Mouse (Mus musculus) CH12.LX (cell line): ENCODE results near the gene Chrnb1. TPM values are rescaled to one million over a fixed set of nuclear protein-coding genes. Genes with fewer than 3 reads are reported as not detected.

Experiments
- DNase-seq: peaks from one replicate; pipeline ENCODE4 v3.0.0-alpha.2; 2013; ENCODE audit errors: extremely low read depth
- H3K27ac ChIP-seq: 2 replicates; pipeline ENCODE4 v1.5.1; 2012; ENCODE audit warnings: low read depth, mild to moderate bottlenecking, control low read depth, moderate library complexity; ENCODE audit not compliant: insufficient read depth
- H3K27me3 ChIP-seq: replicated peaks from 2 replicates; pipeline ENCODE3; 2012; ENCODE audit warnings: inconsistent platforms
- H3K36me3 ChIP-seq, 2 experiments: replicated peaks in 1 of 2; 2 replicates each; pipeline versions ENCODE3 to v1.6.1; 2012; ENCODE audit warnings: inconsistent platforms in 1 of 2, low read length in 1 of 2, mild to moderate bottlenecking in 1 of 2, mixed read lengths in 1 of 2, moderate library complexity in 1 of 2; ENCODE audit not compliant: control insufficient read depth in 1 of 2, insufficient read depth in 1 of 2
- H3K4me1 ChIP-seq, 2 experiments: 2 replicates each; pipeline ENCODE4 v1.6.1; 2012; ENCODE audit warnings: inconsistent platforms in 1 of 2, moderate library complexity in 1 of 2; ENCODE audit not compliant: insufficient read depth in 2 of 2, control insufficient read depth in 1 of 2
- H3K4me2 ChIP-seq: 2 replicates; pipeline ENCODE4 v1.6.1; 2012; ENCODE audit warnings: low read depth, mild to moderate bottlenecking, control low read depth; ENCODE audit not compliant: poor library complexity, insufficient read depth, severe bottlenecking
- H3K4me3 ChIP-seq, 3 experiments: fragments of 150-350 bp in 1 of 3; sonication (generic) in 1 of 3; replicated peaks in 1 of 3; 2 replicates each; pipeline versions ENCODE3 to v1.5.1; 2011 to 2012; ENCODE audit warnings: low read depth in 2 of 3, low read length in 2 of 3, mild to moderate bottlenecking in 2 of 3, moderate library complexity in 2 of 3, control low read depth in 1 of 3, improper control_type of control experiment in 1 of 3, inconsistent platforms in 1 of 3, mixed read lengths in 1 of 3; ENCODE audit not compliant: poor library complexity in 1 of 3
- H3K79me2 ChIP-seq: replicated peaks from 2 replicates; pipeline ENCODE4 v1.6.1; 2012; ENCODE audit warnings: mild to moderate bottlenecking, moderate library complexity; ENCODE audit not compliant: control insufficient read depth, poor library complexity, insufficient read depth, severe bottlenecking; ENCODE audit errors: extremely low read depth
- H3K9ac ChIP-seq: 2 replicates; pipeline ENCODE4 v1.6.1; 2012; ENCODE audit warnings: low read depth, mild to moderate bottlenecking, control low read depth, moderate library complexity; ENCODE audit not compliant: insufficient read depth
- H3K9me3 ChIP-seq: replicated peaks from 2 replicates; pipeline ENCODE3; 2012; ENCODE audit warnings: low read length, inconsistent platforms, mixed read lengths
- BHLHE40 ChIP-seq: IDR thresholded peaks from 2 replicates; pipeline ENCODE4 v1.6.1; 2011; ENCODE audit warnings: mild to moderate bottlenecking, low read depth, low read length, improper control_type of control experiment
- CHD1 ChIP-seq: IDR thresholded peaks from 2 replicates; pipeline ENCODE4 v1.6.1; 2012; ENCODE audit warnings: low read depth, low read length, improper control_type of control experiment, inconsistent platforms
- CHD2 ChIP-seq: IDR thresholded peaks from 2 replicates; pipeline ENCODE4 v1.6.1; 2011; ENCODE audit warnings: low read length, improper control_type of control experiment
- CTCF ChIP-seq, 2 experiments: IDR thresholded peaks in 1 of 2; conservative IDR thresholded peaks in 1 of 2; 2 replicates each; pipeline ENCODE4 v1.5.1; 2011 to 2012; ENCODE audit warnings: low read depth in 2 of 2, low read length in 2 of 2, improper control_type of control experiment in 1 of 2, inconsistent platforms in 1 of 2, mild to moderate bottlenecking in 1 of 2, moderate library complexity in 1 of 2
- E2F4 ChIP-seq: IDR thresholded peaks from 2 replicates; pipeline ENCODE4 v1.6.1; 2011; ENCODE audit warnings: low read depth, low read length, improper control_type of control experiment; ENCODE audit not compliant: insufficient replicate concordance
- ELF1 ChIP-seq: IDR thresholded peaks from 2 replicates; pipeline ENCODE4 v1.6.1; 2014; ENCODE audit warnings: low read depth, mild to moderate bottlenecking, inconsistent platforms, low read length, improper control_type of control experiment
- ETS1 ChIP-seq: conservative IDR thresholded peaks from 2 replicates; pipeline ENCODE4 v1.6.1; 2012; ENCODE audit warnings: low read depth, mild to moderate bottlenecking, inconsistent platforms, low read length, improper control_type of control experiment, moderate library complexity
- GABPA ChIP-seq: IDR thresholded peaks from 2 replicates; pipeline ENCODE4 v1.6.1; 2012; ENCODE audit warnings: low read depth, low read length, improper control_type of control experiment, inconsistent platforms; ENCODE audit not compliant: insufficient replicate concordance
- HCFC1 ChIP-seq: IDR thresholded peaks from 2 replicates; pipeline ENCODE4 v1.6.1; 2012; ENCODE audit warnings: low read depth, mild to moderate bottlenecking, inconsistent platforms, low read length, improper control_type of control experiment
- JUN ChIP-seq: IDR thresholded peaks from 2 replicates; pipeline ENCODE4 v1.6.1; 2011; ENCODE audit warnings: low read depth, mild to moderate bottlenecking, low read length, improper control_type of control experiment, moderate library complexity; ENCODE audit not compliant: insufficient read depth
- JUND ChIP-seq: conservative IDR thresholded peaks from 2 replicates; pipeline ENCODE4 v1.6.1; 2011; ENCODE audit warnings: low read depth, low read length, improper control_type of control experiment
- KAT2A ChIP-seq: IDR thresholded peaks from 2 replicates; pipeline ENCODE4 v1.6.1; 2012; ENCODE audit warnings: low read length, improper control_type of control experiment, inconsistent platforms; ENCODE audit not compliant: insufficient replicate concordance
- MAFK ChIP-seq: IDR thresholded peaks from 2 replicates; pipeline ENCODE4 v1.6.1; 2011; ENCODE audit warnings: low read length, improper control_type of control experiment; ENCODE audit not compliant: insufficient replicate concordance
- MAX ChIP-seq: IDR thresholded peaks from 2 replicates; pipeline ENCODE4 v1.6.1; 2011; ENCODE audit warnings: low read length, improper control_type of control experiment
- MAZ ChIP-seq: IDR thresholded peaks from 2 replicates; pipeline ENCODE4 v1.6.1; 2012; ENCODE audit warnings: low read depth, mild to moderate bottlenecking, inconsistent platforms, low read length, improper control_type of control experiment, moderate library complexity
- MEF2A ChIP-seq: IDR thresholded peaks from 2 replicates; pipeline ENCODE4 v1.6.1; 2014; ENCODE audit warnings: low read depth, mild to moderate bottlenecking, inconsistent platforms, low read length, improper control_type of control experiment, borderline replicate concordance
- MXI1 ChIP-seq: IDR thresholded peaks from 2 replicates; pipeline ENCODE4 v1.6.1; 2011; ENCODE audit warnings: mild to moderate bottlenecking, low read depth, low read length, improper control_type of control experiment
- MYC ChIP-seq: IDR thresholded peaks from 2 replicates; pipeline ENCODE4 v1.6.1; 2011; ENCODE audit warnings: low read depth, mild to moderate bottlenecking, improper control_type of control experiment, low read length
- NELFE ChIP-seq: IDR thresholded peaks from 2 replicates; pipeline ENCODE4 v1.6.1; 2011; ENCODE audit warnings: low read depth, low read length, improper control_type of control experiment
- NRF1 ChIP-seq: IDR thresholded peaks from 2 replicates; pipeline ENCODE4 v1.6.1; 2014; ENCODE audit warnings: low read depth, mild to moderate bottlenecking, inconsistent platforms, low read length, improper control_type of control experiment, moderate library complexity
- PAX5 ChIP-seq: IDR thresholded peaks from 2 replicates; pipeline ENCODE4 v1.6.1; 2012; ENCODE audit warnings: low read length, inconsistent platforms, mixed read lengths
- POLR2A ChIP-seq: IDR thresholded peaks from 2 replicates; pipeline ENCODE4 v1.6.1; 2011; ENCODE audit warnings: low read depth, mild to moderate bottlenecking, improper control_type of control experiment, low read length
- RCOR1 ChIP-seq: conservative IDR thresholded peaks from 2 replicates; pipeline ENCODE4 v1.6.1; 2012; ENCODE audit warnings: low read depth, mild to moderate bottlenecking, inconsistent platforms, low read length, improper control_type of control experiment
- SIN3A ChIP-seq: IDR thresholded peaks from 2 replicates; pipeline ENCODE4 v1.6.1; 2012; ENCODE audit warnings: low read length, improper control_type of control experiment, inconsistent platforms
- SMC3 ChIP-seq: IDR thresholded peaks from 2 replicates; pipeline ENCODE4 v1.6.1; 2011; ENCODE audit warnings: low read depth, low read length, improper control_type of control experiment
- TBP ChIP-seq: conservative IDR thresholded peaks from 2 replicates; pipeline ENCODE4 v1.6.1; 2011; ENCODE audit warnings: low read depth, low read length, improper control_type of control experiment
- TCF12 ChIP-seq: IDR thresholded peaks from 2 replicates; pipeline ENCODE4 v1.6.1; 2014; ENCODE audit warnings: low read depth, mild to moderate bottlenecking, inconsistent platforms, low read length, improper control_type of control experiment
- UBTF ChIP-seq: IDR thresholded peaks from 2 replicates; pipeline ENCODE4 v1.6.1; 2012; ENCODE audit warnings: low read depth, mild to moderate bottlenecking, inconsistent platforms, low read length, improper control_type of control experiment, moderate library complexity
- USF1 ChIP-seq: IDR thresholded peaks from 2 replicates; pipeline ENCODE4 v1.6.1; 2014; ENCODE audit warnings: low read depth, mild to moderate bottlenecking, inconsistent platforms, low read length, improper control_type of control experiment
- USF2 ChIP-seq: conservative IDR thresholded peaks from 2 replicates; pipeline ENCODE4 v1.6.1; 2011; ENCODE audit warnings: low read depth, low read length, improper control_type of control experiment
- ZC3H11A ChIP-seq: IDR thresholded peaks from 2 replicates; pipeline ENCODE4 v1.6.1; 2012; ENCODE audit warnings: low read depth, mild to moderate bottlenecking, inconsistent platforms, low read length, improper control_type of control experiment
- ZKSCAN1 ChIP-seq: IDR thresholded peaks from 2 replicates; pipeline ENCODE4 v1.6.1; 2012; ENCODE audit warnings: low read depth, inconsistent platforms, low read length, improper control_type of control experiment, borderline replicate concordance
- ZMIZ1 ChIP-seq: IDR thresholded peaks from 2 replicates; pipeline ENCODE4 v1.6.1; 2012; ENCODE audit warnings: low read depth, mild to moderate bottlenecking, inconsistent platforms, low read length, improper control_type of control experiment
- ZNF384 ChIP-seq: IDR thresholded peaks from 2 replicates; pipeline ENCODE4 v1.6.1; 2012; ENCODE audit warnings: low read depth, low read length, improper control_type of control experiment, inconsistent platforms
- dilution Hi-C: fragments of 300-500 bp; cut with MboI; formaldehyde crosslinking; loops from 2 replicates; pipeline ENCODE4 v1.14.3; 2020; ENCODE audit warnings: low sequenced_read_pairs; ENCODE audit not compliant: extremely low pct_unique_long_range_greater_than_20kb, extremely low pct_ligation_motif_present
- in situ Hi-C: fragments of 300-500 bp; cut with MboI; formaldehyde crosslinking; loops from 3 replicates; pipeline ENCODE4 v1.14.3; 2019; ENCODE audit warnings: low sequenced_read_pairs, low pct_ligation_motif_present, low pct_unique_long_range_greater_than_20kb, mixed read lengths
- polyA plus RNA-seq: library from polyadenylated mRNA; unstranded; fragments of >175 nt; gene quantifications from 2 replicates; pipeline ENCODE4 v1.2.1, GENCODE M21; 2012; ENCODE audit warnings: low read depth; ENCODE audit not compliant: insufficient read length
- total RNA-seq, 2 experiments: library from RNA; depleted of rRNA; stranded (reverse); fragments of 300-350 nt in 1 of 2; fragments of >200 nt in 1 of 2; gene quantifications; 2 replicates each; pipeline ENCODE4 v1.2.3; 2012 to 2014

Chrnb1 gene
- total and polyA plus RNA-seq, 3 experiments, result 1.9 to 5.9 (median 2.2) TPM

GRCm38 (mm10) chr11:69758971-69759721 lies 36.6 kb downstream of the Chrnb1 start (continued):
- TF ChIP-seq MAZ, result peak; percentile 99
- TF ChIP-seq ZNF384, result no peak
- TF ChIP-seq MYC, result peak; percentile 89
- 0 out of 2 replicates have a peak, but pooled peaks have one; percentile 26 for TF ChIP-seq MAFK
- TF ChIP-seq ELF1, result no peak
- TF ChIP-seq CHD1, result peak; percentile 28
- peak; percentile 77 for TF ChIP-seq ETS1
- no peak for TF ChIP-seq GABPA
- no peak; the same call in 1 of the 2 replicates for TF ChIP-seq JUN
- peak; percentile 81 for TF ChIP-seq POLR2A
- TF ChIP-seq JUND, result peak; percentile 61; the same call in 1 of the 2 replicates
- peak; percentile 83 for TF ChIP-seq MAX

GRCm38 (mm10) chr11:69758478-69758970 lies 37.2 kb downstream of the Chrnb1 start, which contains the start of gene Polr2a:
Gene Polr2a (minus strand): TSS chr11:69758637.
- DNase-seq, result peak; percentile 97
- H3K36me3 ChIP-seq, result peaks cover 0 to 10% of the 10 kb centered on the region in 2 experiments
- dilution Hi-C loops (no loop called here), in situ Hi-C loops (loop anchor here (5.0 kb wide), 1 partner anchor 34 kb away; no protein-coding TSS in a partner anchor)
- no peaks in the 10 kb centered on the region for H3K9me3 ChIP-seq
- peak within 1 kb of the TSS; percentile 92 for H3K27ac ChIP-seq
- peak within 1 kb of the TSS; percentile 93 for H3K9ac ChIP-seq
- peak within 1 kb of the TSS; percentile 57 to 60 (median 59) for H3K4me3 ChIP-seq
- H3K4me1 ChIP-seq, result peaks cover 12 to 43% of the 10 kb centered on the region in 2 experiments
- H3K79me2 ChIP-seq, result peaks cover 41% of the 10 kb centered on the region
- no peaks in the 10 kb centered on the region for H3K27me3 ChIP-seq
- H3K4me2 ChIP-seq, result peak within 1 kb of the TSS; percentile 98
- peak; percentile 11; the same call in 1 of the 2 replicates for TF ChIP-seq MYC
- TF ChIP-seq ZC3H11A, result no peak
- peak; percentile 98 for TF ChIP-seq CHD1
- TF ChIP-seq SMC3, result no peak
- peak; percentile 10; the same call in 1 of the 2 replicates for TF ChIP-seq RCOR1
- no peak for TF ChIP-seq UBTF
- no peak for TF ChIP-seq USF2
- no peak for TF ChIP-seq PAX5
- no peak for TF ChIP-seq JUN
- peak; percentile 81; the same call in 1 of the 2 replicates for TF ChIP-seq HCFC1
- no peak for TF ChIP-seq CTCF (conservative IDR thresholded peaks at IDR 0.05 in 1 of 2, IDR thresholded peaks at IDR 0.05 in 1 of 2; ENCODE audit: low read depth in 2 of 2, low read length in 2 of 2)
- no peak for TF ChIP-seq CHD2
- TF ChIP-seq GABPA, result no peak
- TF ChIP-seq ETS1, result peak; percentile 15; the same call in 1 of the 2 replicates
- peak; percentile 93; the same call in 1 of the 2 replicates for TF ChIP-seq E2F4
- peak; percentile 100 for TF ChIP-seq NELFE
- no peak for TF ChIP-seq USF1
- TF ChIP-seq MAFK, result no peak
- peak; percentile 77 for TF ChIP-seq MEF2A
- no peak for TF ChIP-seq ZNF384
- TF ChIP-seq BHLHE40, result no peak
- no peak; the same call in 1 of the 2 replicates for TF ChIP-seq JUND
- peak; percentile 78 for TF ChIP-seq SIN3A
- peak; percentile 68; the same call in 1 of the 2 replicates for TF ChIP-seq KAT2A
- peak; percentile 99 for TF ChIP-seq TBP
- TF ChIP-seq MXI1, result no peak
- TF ChIP-seq TCF12, result peak; percentile 100
- peak; percentile 60; the same call in 1 of the 2 replicates for TF ChIP-seq NRF1
- peak; percentile 100 for TF ChIP-seq ZMIZ1
- no peak; the same call in 1 of the 2 replicates for TF ChIP-seq MAX
- no peak for TF ChIP-seq ZKSCAN1
